Mouse (Mus musculus): ENCODE results near the gene Dok1. TPM values are rescaled to one million over a fixed set of nuclear protein-coding genes. Genes with fewer than 3 reads are reported as not detected.

The Dok1 gene
- total RNA-seq, 2 experiments from 2014 or later: 2.7 to 4.7 TPM

Small RNA genes lying within 50 kb of the gene (microRNA-seq; reads per million reads assigned to microRNA genes)
- 0 to 0.27 reads per million in 2 experiments for gene Mir7040

Other genes with a start within 250 kb of the Dok1 start
- under 1 TPM; 0.12 to 0.15 TPM for gene Sema4f, start 93.7 kb downstream of the Dok1 start, total RNA-seq (2021)
- under 1 TPM in 1 of 2 experiments, not detected in 1; 0.36 TPM for gene M1ap, start 86.6 kb downstream of the Dok1 start, total RNA-seq (2021)
- 1 to 10 TPM; 1.7 to 2.3 TPM for gene Loxl3, start 702 bp upstream of the Dok1 start, total RNA-seq (2021)
- 10 to 100 TPM; 76.3 to 77.2 TPM for gene Aup1, start 21.1 kb upstream of the Dok1 start, total RNA-seq (2021)
- gene Htra2, start 21.8 kb upstream of the Dok1 start, total RNA-seq (2021): 10 to 100 TPM; 31.2 to 32.7 TPM
- gene Dqx1, start 24.4 kb upstream of the Dok1 start, total RNA-seq (2021): under 1 TPM; 0.20 to 0.87 TPM
- gene Tlx2, start 36.8 kb upstream of the Dok1 start, total RNA-seq (2021): not detected
- 1 to 10 TPM; 7.4 to 9.6 TPM for gene Pcgf1, start 44.4 kb upstream of the Dok1 start, total RNA-seq (2021)
- gene Lbx2, start 52.9 kb upstream of the Dok1 start, total RNA-seq (2021): 1 to 10 TPM; 1.3 to 1.5 TPM
- 1 to 10 TPM; 1.3 to 1.5 TPM for gene Ccdc142, start 68.1 kb upstream of the Dok1 start, total RNA-seq (2021)
- gene Gm42688, start 68.1 kb upstream of the Dok1 start, total RNA-seq (2021): 1 to 10 TPM in 1 of 2 experiments, under 1 TPM in 1; 0.89 to 1.2 TPM
- gene Mrpl53, start 75.6 kb upstream of the Dok1 start, total RNA-seq (2021): 100 to 1,000 TPM; 124 to 135 TPM
- 10 to 100 TPM in 1 of 2 experiments, 1 to 10 TPM in 1; 9.3 to 10.3 TPM for gene Mogs, start 82.0 kb upstream of the Dok1 start, total RNA-seq (2021)
- 10 to 100 TPM; 68.8 to 74.6 TPM for gene Wbp1, start 88.1 kb upstream of the Dok1 start, total RNA-seq (2021)
- gene Ino80b, start 92.0 kb upstream of the Dok1 start, total RNA-seq (2021): 10 to 100 TPM; 11.9 to 15.7 TPM
- 1 to 10 TPM; 3.5 to 5.9 TPM for gene Rtkn, start 102.0 kb upstream of the Dok1 start, total RNA-seq (2021)
- 1 to 10 TPM; 1.6 to 1.8 TPM for gene Wdr54, start 122.9 kb upstream of the Dok1 start, total RNA-seq (2021)
- gene 1700003E16Rik, start 122.9 kb upstream of the Dok1 start, total RNA-seq (2021): under 1 TPM; 0.12 to 0.18 TPM
- gene Dctn1, start 132.4 kb upstream of the Dok1 start, total RNA-seq (2021): 100 to 1,000 TPM; 130 to 133 TPM
- under 1 TPM in 1 of 2 experiments, not detected in 1; 0.08 TPM for gene Slc4a5, start 186.4 kb upstream of the Dok1 start, total RNA-seq (2021)

All from heart, adult 18-20 months (tissue).